Mouse (Mus musculus): ENCODE measurements around the gene Naa10. TPM values are rescaled to one million over a fixed set of nuclear protein-coding genes. Genes with fewer than 3 reads are reported as not detected.

The Naa10 gene
- polyA plus RNA-seq, 1 experiment: 92.3 TPM

DNA sequence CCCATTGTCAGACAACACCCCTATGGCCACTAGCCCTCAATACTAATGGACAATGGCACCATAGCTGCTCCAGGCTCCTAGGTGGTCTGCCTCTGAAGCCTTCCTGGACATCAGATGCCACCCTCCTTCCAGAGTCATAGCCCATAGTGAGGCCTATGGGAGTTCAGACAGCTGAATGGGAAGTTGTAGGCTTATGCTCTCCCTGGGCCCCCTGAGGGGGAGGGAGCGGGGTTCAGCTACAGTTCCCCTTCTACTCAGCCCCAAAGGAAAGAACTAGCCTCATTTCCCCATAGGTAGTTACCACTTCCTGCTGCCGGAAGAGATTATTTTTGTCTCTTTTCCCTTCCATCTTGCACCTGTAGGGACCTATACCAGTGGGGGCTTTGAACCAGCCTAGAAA, 10.2 kb downstream of the Naa10 start:
- Histone ChIP-seq H3K4me3 (replicated peaks; ENCODE audit: insufficient read depth, low read depth, low read length) (no peak overlapping the region), H3K27ac (ENCODE audit: insufficient read depth, low read length) (no peak overlapping the region), H3K4me1 (ENCODE audit: control insufficient read depth, insufficient read depth, low read length) (no peaks in the 10 kb centered on the region), H3K27me3 (ENCODE audit: control insufficient read depth, insufficient read depth, low read length) (no peaks in the 10 kb centered on the region)
- no peak for TF ChIP-seq POLR2A (IDR thresholded peaks at IDR 0.05; ENCODE audit: borderline replicate concordance, insufficient read depth, low read length)
- TF ChIP-seq CTCF (IDR thresholded peaks at IDR 0.05; ENCODE audit: borderline replicate concordance, insufficient read depth, low read depth, low read length): no peak
- DNase-seq: no peak
- 94% methylated on average over 2 of the region's 2 CpGs for WGBS

DNA sequence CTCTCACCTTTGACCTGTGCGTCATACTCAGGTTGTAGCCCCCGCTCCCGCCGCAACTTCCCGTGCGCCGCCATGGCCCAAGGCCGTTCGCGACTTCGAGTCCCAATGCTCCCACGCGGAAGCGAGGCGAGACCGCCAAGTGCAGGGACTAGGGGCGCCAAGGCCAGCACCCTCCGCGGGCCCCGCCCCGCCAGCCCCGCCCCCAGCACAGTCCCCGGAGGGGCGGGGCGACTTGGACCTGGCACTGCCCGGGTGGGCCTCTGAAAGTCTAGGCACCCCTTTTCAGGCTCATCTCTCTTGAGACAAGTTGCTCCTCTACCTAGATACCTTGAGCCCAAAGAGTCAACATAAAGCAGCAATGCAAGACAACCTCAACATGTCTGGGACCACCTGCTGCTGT, 10.6 kb downstream of the Naa10 start:
- Histone ChIP-seq H3K4me1 (ENCODE audit: control insufficient read depth, insufficient read depth, low read length) (no peaks in the 10 kb centered on the region), H3K4me3 (replicated peaks; ENCODE audit: insufficient read depth, low read depth, low read length) (no peak overlapping the region), H3K27ac (ENCODE audit: insufficient read depth, low read length) (no peak overlapping the region), H3K27me3 (ENCODE audit: control insufficient read depth, insufficient read depth, low read length) (no peaks in the 10 kb centered on the region)
- DNase-seq: no peak
- 18% methylated on average over 25 of the region's 26 CpGs for WGBS
- no peak for TF ChIP-seq POLR2A (IDR thresholded peaks at IDR 0.05; ENCODE audit: borderline replicate concordance, insufficient read depth, low read length)
- no peak for TF ChIP-seq CTCF (IDR thresholded peaks at IDR 0.05; ENCODE audit: borderline replicate concordance, insufficient read depth, low read depth, low read length)

DNA sequence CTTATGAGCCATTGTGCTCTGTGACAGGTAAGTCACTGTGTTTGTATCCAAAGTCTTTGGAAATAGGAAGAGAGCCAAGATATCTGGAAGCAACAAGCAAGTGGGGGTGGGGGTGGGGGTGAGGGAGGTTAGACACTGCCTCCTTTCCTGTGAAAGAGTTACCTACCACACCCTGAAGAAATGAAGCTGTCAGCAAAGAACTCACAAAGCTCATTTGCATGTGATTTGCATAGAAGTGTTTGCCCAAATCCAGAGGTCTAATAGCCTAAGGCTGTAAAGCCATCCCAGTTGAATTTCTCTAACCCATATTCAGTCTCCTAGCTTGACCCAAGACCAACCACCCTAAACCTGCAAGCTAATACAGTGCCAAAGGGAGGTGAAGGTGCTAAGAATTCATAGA, 11.3 kb downstream of the Naa10 start:
- Histone ChIP-seq H3K4me3 (replicated peaks; ENCODE audit: insufficient read depth, low read depth, low read length) (no peak overlapping the region), H3K27ac (ENCODE audit: insufficient read depth, low read length) (no peak overlapping the region), H3K4me1 (ENCODE audit: control insufficient read depth, insufficient read depth, low read length) (no peaks in the 10 kb centered on the region), H3K27me3 (ENCODE audit: control insufficient read depth, insufficient read depth, low read length) (no peaks in the 10 kb centered on the region)
- DNase-seq: no peak
- no peak for TF ChIP-seq POLR2A (IDR thresholded peaks at IDR 0.05; ENCODE audit: borderline replicate concordance, insufficient read depth, low read length)
- no peak for TF ChIP-seq CTCF (IDR thresholded peaks at IDR 0.05; ENCODE audit: borderline replicate concordance, insufficient read depth, low read depth, low read length)

DNA sequence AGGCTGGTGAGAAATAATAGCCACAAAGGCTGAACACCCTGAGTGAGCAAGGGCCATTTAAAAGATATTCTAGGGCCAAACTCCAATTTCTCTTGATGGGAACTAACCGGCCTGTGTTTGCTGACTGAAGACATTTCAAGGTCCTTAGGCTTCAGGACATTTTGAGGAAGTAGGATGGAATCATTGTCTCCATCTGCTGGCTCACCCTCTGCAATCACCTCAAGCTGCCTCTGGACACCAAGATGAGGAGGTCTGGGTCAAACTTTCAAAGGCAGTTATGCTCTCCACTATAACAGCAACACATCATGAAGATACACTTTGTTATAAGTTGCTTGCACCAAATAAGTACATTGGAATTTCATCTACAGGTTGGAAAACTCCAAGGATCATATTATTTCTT, 11.7 kb downstream of the Naa10 start:
- no peak for TF ChIP-seq POLR2A (IDR thresholded peaks at IDR 0.05; ENCODE audit: borderline replicate concordance, insufficient read depth, low read length)
- no peak for TF ChIP-seq CTCF (IDR thresholded peaks at IDR 0.05; ENCODE audit: borderline replicate concordance, insufficient read depth, low read depth, low read length)
- no peaks in the 10 kb centered on the region for H3K27me3 ChIP-seq (ENCODE audit: control insufficient read depth, insufficient read depth, low read length)
- no peak overlapping the region for H3K27ac ChIP-seq (ENCODE audit: insufficient read depth, low read length)
- DNase-seq: no peak
- WGBS: 70% methylated on average over 1 of the region's 1 CpGs
- H3K4me3 ChIP-seq (replicated peaks; ENCODE audit: insufficient read depth, low read depth, low read length): no peak overlapping the region
- H3K4me1 ChIP-seq (ENCODE audit: control insufficient read depth, insufficient read depth, low read length): no peaks in the 10 kb centered on the region

DNA sequence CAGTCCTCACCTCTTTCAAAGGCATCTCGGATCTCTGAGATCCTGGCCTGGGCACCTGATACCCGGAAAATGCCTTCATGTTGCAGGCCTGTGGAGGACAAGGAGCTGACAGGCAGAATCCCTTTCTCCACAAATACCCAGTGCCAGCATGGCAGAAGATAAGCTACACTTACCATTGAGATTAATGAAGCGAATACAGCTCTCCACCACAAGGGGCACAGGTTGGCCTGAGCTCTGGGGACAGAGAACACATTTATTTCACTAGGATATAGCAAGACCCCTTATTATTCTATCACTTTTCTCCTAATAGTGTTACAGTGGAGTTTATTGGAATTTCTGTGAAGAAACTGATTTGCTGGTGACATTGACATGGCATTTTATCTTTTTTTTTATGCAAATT, 23.8 kb downstream of the Naa10 start:
- no peak for DNase-seq
- Histone ChIP-seq H3K4me1 (ENCODE audit: control insufficient read depth, insufficient read depth, low read length) (0 out of 2 replicates have a peak, but pooled peaks cover 2% of the 10 kb centered on the region), H3K4me3 (replicated peaks; ENCODE audit: insufficient read depth, low read depth, low read length) (no peak overlapping the region), H3K27ac (ENCODE audit: insufficient read depth, low read length) (no peak overlapping the region), H3K27me3 (ENCODE audit: control insufficient read depth, insufficient read depth, low read length) (no peaks in the 10 kb centered on the region)
- 69% methylated on average over 3 of the region's 3 CpGs for WGBS
- TF ChIP-seq POLR2A (IDR thresholded peaks at IDR 0.05; ENCODE audit: borderline replicate concordance, insufficient read depth, low read length) (no peak), CTCF (IDR thresholded peaks at IDR 0.05; ENCODE audit: borderline replicate concordance, insufficient read depth, low read depth, low read length) (no peak)

DNA sequence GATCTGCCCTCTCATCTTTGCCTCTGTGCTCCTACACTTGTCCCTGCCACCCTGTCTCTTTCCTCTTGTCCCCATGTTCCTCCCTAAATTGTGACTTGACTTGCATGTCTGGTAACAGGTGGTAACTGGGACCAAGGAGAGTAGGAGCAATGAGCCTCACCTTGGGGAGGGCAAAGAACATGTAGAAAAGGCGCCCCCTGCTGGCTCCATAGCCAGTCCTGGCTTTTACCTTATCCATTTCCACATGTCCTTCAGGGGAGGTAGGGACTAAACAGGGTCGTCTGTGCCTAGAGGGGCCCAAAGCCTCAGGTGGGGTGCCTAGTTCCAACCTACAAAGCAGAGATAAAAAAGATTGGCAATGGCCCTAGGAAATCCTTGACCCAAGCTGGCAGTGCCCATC, 26.0 kb downstream of the Naa10 start, which contains the start of gene L1cam:
Gene L1cam (minus strand): TSS at position 387 of the 400 bp plus-strand sequence.
- TF ChIP-seq CTCF (IDR thresholded peaks at IDR 0.05; ENCODE audit: borderline replicate concordance, insufficient read depth, low read depth, low read length) (peak; percentile 49; the same call in 1 of the 2 replicates), POLR2A (IDR thresholded peaks at IDR 0.05; ENCODE audit: borderline replicate concordance, insufficient read depth, low read length) (no peak)
- no peak within 1 kb of the TSS for H3K4me3 ChIP-seq (replicated peaks; ENCODE audit: insufficient read depth, low read depth, low read length)
- no peak within 1 kb of the TSS for H3K27ac ChIP-seq (ENCODE audit: insufficient read depth, low read length)
- WGBS: 7% methylated on average over 2 of the region's 2 CpGs
- DNase-seq: peak; percentile 67 to 71
- no peaks in the 10 kb centered on the region for H3K27me3 ChIP-seq (ENCODE audit: control insufficient read depth, insufficient read depth, low read length)
- H3K4me1 ChIP-seq (ENCODE audit: control insufficient read depth, insufficient read depth, low read length): peaks cover 8% of the 10 kb centered on the region; the same call in 1 of the 2 replicates

DNA sequence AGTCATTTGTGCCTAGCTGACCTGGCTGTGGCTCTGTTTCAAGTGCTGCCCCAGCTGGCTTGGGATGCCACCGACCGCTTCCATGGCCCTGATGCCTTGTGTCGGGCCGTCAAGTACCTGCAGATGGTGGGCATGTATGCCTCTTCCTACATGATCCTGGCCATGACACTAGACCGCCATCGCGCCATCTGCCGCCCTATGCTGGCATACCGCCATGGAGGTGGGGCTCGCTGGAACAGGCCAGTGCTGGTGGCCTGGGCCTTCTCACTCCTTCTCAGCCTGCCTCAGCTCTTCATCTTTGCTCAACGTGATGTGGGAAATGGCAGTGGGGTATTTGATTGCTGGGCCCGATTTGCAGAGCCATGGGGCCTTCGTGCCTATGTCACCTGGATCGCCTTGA, 28.9 kb downstream of the Naa10 start:
- DNase-seq: peak; percentile 59 to 61
- H3K27ac ChIP-seq (ENCODE audit: insufficient read depth, low read length): no peak overlapping the region
- peaks cover 8% of the 10 kb centered on the region; the same call in 1 of the 2 replicates for H3K4me1 ChIP-seq (ENCODE audit: control insufficient read depth, insufficient read depth, low read length)
- TF ChIP-seq POLR2A (IDR thresholded peaks at IDR 0.05; ENCODE audit: borderline replicate concordance, insufficient read depth, low read length) (no peak), CTCF (IDR thresholded peaks at IDR 0.05; ENCODE audit: borderline replicate concordance, insufficient read depth, low read depth, low read length) (no peak)
- H3K27me3 ChIP-seq (ENCODE audit: control insufficient read depth, insufficient read depth, low read length): no peaks in the 10 kb centered on the region
- 23% methylated on average over 14 of the region's 14 CpGs for WGBS
- H3K4me3 ChIP-seq (replicated peaks; ENCODE audit: insufficient read depth, low read depth, low read length): no peak overlapping the region

DNA sequence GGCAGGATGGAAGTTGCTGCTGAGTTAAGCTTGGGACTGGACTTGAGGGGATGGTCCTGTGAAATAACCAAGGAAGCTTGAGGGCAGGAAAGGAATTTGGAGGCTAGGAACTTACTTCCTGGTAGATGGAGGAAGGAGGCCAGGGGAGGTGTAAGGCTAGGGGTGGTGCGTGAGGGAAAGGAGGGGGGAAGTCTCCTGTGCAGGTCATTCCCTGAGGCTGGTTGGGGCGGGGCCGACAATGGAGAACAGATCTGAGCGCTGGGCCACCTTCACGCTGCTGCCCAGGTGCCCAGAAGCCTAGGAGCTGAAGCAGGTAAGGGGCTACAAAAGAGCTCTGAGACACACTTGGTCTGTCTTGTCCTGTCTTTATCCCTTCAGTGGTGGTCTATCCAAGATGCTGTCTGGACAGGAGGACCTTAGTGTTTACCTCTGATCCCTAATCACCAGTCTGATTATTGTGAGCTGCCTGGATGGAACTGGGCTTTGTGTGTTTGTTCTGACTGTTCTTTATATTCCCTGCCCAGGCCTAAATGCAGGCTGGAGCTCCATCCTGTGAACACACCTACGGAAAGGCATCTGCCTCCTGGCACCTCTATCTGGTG, 30.1 kb downstream of the Naa10 start, which contains the start of gene Avpr2:
Gene Avpr2 (plus strand): TSS at position 552 of the 602 bp plus-strand sequence.
- Histone ChIP-seq H3K27me3 (ENCODE audit: control insufficient read depth, insufficient read depth, low read length) (no peaks in the 10 kb centered on the region), H3K27ac (ENCODE audit: insufficient read depth, low read length) (no peak within 1 kb of the TSS), H3K4me3 (replicated peaks; ENCODE audit: insufficient read depth, low read depth, low read length) (no peak within 1 kb of the TSS), H3K4me1 (ENCODE audit: control insufficient read depth, insufficient read depth, low read length) (peaks cover 8% of the 10 kb centered on the region; the same call in 1 of the 2 replicates)
- TF ChIP-seq CTCF (IDR thresholded peaks at IDR 0.05; ENCODE audit: borderline replicate concordance, insufficient read depth, low read depth, low read length): no peak
- no peak for TF ChIP-seq POLR2A (IDR thresholded peaks at IDR 0.05; ENCODE audit: borderline replicate concordance, insufficient read depth, low read length)
- WGBS: 92% methylated on average over 6 of the region's 6 CpGs
- no peak for DNase-seq

Data from cerebellum, adult 2 months (tissue).